Mouse (Mus musculus) testis, adult 2 months (tissue): ENCODE measurements around the gene Rnf145. TPM values are rescaled to one million over a fixed set of nuclear protein-coding genes. Genes with fewer than 3 reads are reported as not detected.
"Not testable (repeated sequence)": the region's sequence is repeated elsewhere in the genome, so short reads cannot be mapped to it uniquely, and the experiment has no call there.

Source experiments
- H3K27ac ChIP-seq: fragments of 200-500 bp; 2 replicates; pipeline ENCODE4 v1.5.1; 2012; ENCODE audit warnings: low read depth, low read length; ENCODE audit not compliant: control insufficient read depth, insufficient read depth
- H3K27me3 ChIP-seq: fragments of 200-500 bp; 2 replicates; pipeline ENCODE4 v1.6.1; 2012; ENCODE audit warnings: mild to moderate bottlenecking, low read length, moderate library complexity; ENCODE audit not compliant: control insufficient read depth, insufficient read depth
- H3K36me3 ChIP-seq: fragments of 200-500 bp; 2 replicates; pipeline ENCODE4 v1.6.1; 2012; ENCODE audit warnings: mild to moderate bottlenecking, low read length; ENCODE audit not compliant: control insufficient read depth, insufficient read depth
- H3K4me1 ChIP-seq: fragments of 200-500 bp; 2 replicates; pipeline ENCODE4 v1.6.1; 2012; ENCODE audit warnings: low read length; ENCODE audit not compliant: control insufficient read depth, insufficient read depth
- H3K4me3 ChIP-seq: fragments of 200-500 bp; 2 replicates; pipeline ENCODE4 v1.5.1; 2012; ENCODE audit warnings: low read depth, mild to moderate bottlenecking, low read length, moderate library complexity, mixed read lengths; ENCODE audit not compliant: control insufficient read depth
- CTCF ChIP-seq: fragments of 200-500 bp; IDR thresholded peaks from 2 replicates; pipeline ENCODE4 v1.5.1; 2012; ENCODE audit warnings: low read depth, mild to moderate bottlenecking, inconsistent platforms, low read length, moderate library complexity; ENCODE audit not compliant: control insufficient read depth, insufficient read depth, insufficient replicate concordance
- POLR2A ChIP-seq: fragments of 200-500 bp; IDR thresholded peaks from 2 replicates; pipeline ENCODE4 v1.6.1; 2012; ENCODE audit warnings: low read depth, mild to moderate bottlenecking, inconsistent platforms, low read length, moderate library complexity; ENCODE audit not compliant: control insufficient read depth
- polyA plus RNA-seq: library from polyadenylated mRNA; depleted of rRNA; stranded (reverse); fragments of >200 nt; gene quantifications from 2 replicates; pipeline ENCODE4 v1.2.3, GENCODE M21; 2012

The Rnf145 gene
- polyA plus RNA-seq, 1 experiment = 14.9 TPM

GRCm38 (mm10) chr11:44559466-44559865 is 40.7 kb downstream of the Rnf145 start:
- H3K36me3 ChIP-seq = peaks cover 6% of the 10 kb centered on the region
- TF ChIP-seq CTCF = no peak
- no peak for TF ChIP-seq POLR2A
- no peak overlapping the region for H3K27ac ChIP-seq
- H3K27me3 ChIP-seq = no peaks in the 10 kb centered on the region
- no peaks in the 10 kb centered on the region for H3K4me1 ChIP-seq
- no peak overlapping the region for H3K4me3 ChIP-seq

- no peaks in the 10 kb centered on the region for H3K4me1 ChIP-seq
- H3K36me3 ChIP-seq = peaks cover 6% of the 10 kb centered on the region
- H3K27ac ChIP-seq = no peak overlapping the region
- H3K27me3 ChIP-seq = no peaks in the 10 kb centered on the region
- TF ChIP-seq CTCF = no peak
- no peak for TF ChIP-seq POLR2A
- H3K4me3 ChIP-seq = no peak overlapping the region
Observed at GRCm38 (mm10) chr11:44560396-44560795, 41.6 kb downstream of the Rnf145 start.

- Histone ChIP-seq H3K4me3 (no peak overlapping the region), H3K36me3 (peaks cover 6% of the 10 kb centered on the region), H3K4me1 (no peaks in the 10 kb centered on the region), H3K27ac (no peak overlapping the region), H3K27me3 (no peaks in the 10 kb centered on the region)
- no peak for TF ChIP-seq CTCF
- TF ChIP-seq POLR2A = no peak
Observed at GRCm38 (mm10) chr11:44561476-44562015, 42.8 kb downstream of the Rnf145 start.

GRCm38 (mm10) chr11:44562389-44563135 is 43.8 kb downstream of the Rnf145 start:
- TF ChIP-seq POLR2A = no peak
- no peak for TF ChIP-seq CTCF
- Histone ChIP-seq H3K4me1 (no peaks in the 10 kb centered on the region), H3K27me3 (no peaks in the 10 kb centered on the region), H3K36me3 (peaks cover 4% of the 10 kb centered on the region), H3K27ac (no peak overlapping the region), H3K4me3 (no peak overlapping the region)

- no peaks in the 10 kb centered on the region for H3K27me3 ChIP-seq
- peaks cover 4% of the 10 kb centered on the region for H3K36me3 ChIP-seq
Observed at GRCm38 (mm10) chr11:44564245-44564864, 45.6 kb downstream of the Rnf145 start.

GRCm38 (mm10) chr11:44564940-44565339 is 46.2 kb downstream of the Rnf145 start:
- Histone ChIP-seq H3K4me3 (no peak overlapping the region), H3K27me3 (no peaks in the 10 kb centered on the region), H3K36me3 (peaks cover 4% of the 10 kb centered on the region), H3K27ac (no peak overlapping the region), H3K4me1 (no peaks in the 10 kb centered on the region)
- TF ChIP-seq POLR2A = no peak
- no peak for TF ChIP-seq CTCF

More at GRCm38 (mm10) chr11:44564245-44564864, 45.6 kb downstream of the Rnf145 start:
- no peak for TF ChIP-seq POLR2A
- no peak for TF ChIP-seq CTCF
- Histone ChIP-seq H3K4me1 (no peaks in the 10 kb centered on the region), H3K4me3 (no peak overlapping the region), H3K27ac (no peak overlapping the region)

GRCm38 (mm10) chr11:44570336-44570735 is 51.6 kb downstream of the Rnf145 start:
- H3K27ac ChIP-seq, H3K4me3 ChIP-seq, H3K4me1 ChIP-seq, H3K36me3 ChIP-seq, H3K27me3 ChIP-seq: not testable (repeated sequence)
